Mouse (Mus musculus) gastrocnemius, adult 8-10 months (tissue): ENCODE data around the gene Sys1. TPM values are rescaled to one million over a fixed set of nuclear protein-coding genes. Genes with fewer than 3 reads are reported as not detected.

ENCODE experiments used
- DNase-seq, 2 experiments: peaks; one replicate each; pipeline ENCODE4 v3.0.0; 2022; ENCODE audit warnings: low spot score in 2 of 2
- total RNA-seq, 4 experiments: library from RNA; stranded (reverse); gene quantifications; 2 replicates each; pipeline ENCODE4 v1.2.4; 2022

The Sys1 gene
- total RNA-seq, 4 experiments from 2014 or later = 25.3 to 27.8 (median 26.6) TPM

GRCm38 (mm10) chr2:164453047-164453757 is 3.6 kb upstream of the Sys1 start:
- no peak for DNase-seq

DNA sequence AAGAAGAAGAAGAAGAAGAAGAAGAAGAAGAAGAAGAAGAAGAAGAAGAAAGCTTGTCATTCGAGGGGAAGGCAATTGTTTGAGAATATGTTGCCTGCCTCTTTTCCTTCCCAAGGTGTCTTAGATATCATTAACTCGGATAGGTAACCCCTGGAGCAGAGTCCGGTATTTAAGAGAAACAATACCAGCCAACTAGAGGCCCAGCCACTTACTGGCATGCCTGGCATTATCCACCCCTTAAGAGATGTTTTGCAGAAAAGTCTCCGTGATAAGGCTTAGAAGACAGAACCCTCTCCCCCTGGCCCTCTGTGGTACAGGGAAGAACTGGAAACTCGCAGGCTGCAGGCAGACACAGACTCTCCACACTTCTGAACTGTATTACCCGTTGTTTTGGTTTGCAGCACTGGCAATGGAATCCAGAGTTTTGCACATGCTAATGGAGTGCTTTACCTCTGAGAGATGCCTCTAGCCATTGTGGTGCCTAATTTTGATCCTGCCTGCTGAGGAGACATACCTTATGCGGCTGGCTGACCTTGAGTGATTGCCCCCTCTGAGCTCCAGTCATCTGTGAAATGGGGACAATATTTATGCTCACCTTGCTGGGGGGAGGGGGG is 2.8 kb upstream of the Sys1 start:
- DNase-seq = no peak

GRCm38 (mm10) chr2:164454846-164455245 is 1.9 kb upstream of the Sys1 start:
- peak; percentile 75 to 83 for DNase-seq

GRCm38 (mm10) chr2:164455421-164456190 is 1.2 kb upstream of the Sys1 start:
- DNase-seq = peak; percentile 59 to 78

DNA sequence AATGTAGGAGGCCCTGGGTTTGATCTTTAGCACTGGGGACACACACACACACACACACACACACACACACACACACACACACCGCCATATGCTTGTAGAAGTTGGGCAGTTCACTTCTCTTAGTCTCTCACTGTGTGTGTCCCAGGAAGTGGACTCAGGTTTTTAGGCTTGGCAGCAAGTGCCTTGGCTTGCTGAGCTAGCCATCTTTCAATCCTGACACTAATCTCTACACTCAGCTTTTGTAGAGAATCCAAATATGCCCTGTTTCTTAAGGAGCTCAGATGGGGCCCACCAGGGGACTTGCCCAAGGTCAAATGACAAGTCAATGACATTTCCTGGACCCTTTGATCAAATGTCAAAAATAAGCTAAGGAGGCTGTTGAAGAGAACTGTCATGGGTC is 351 bp upstream of the Sys1 start:
- no peak for DNase-seq

GRCm38 (mm10) chr2:164457942-164458341 is 1.2 kb downstream of the Sys1 start:
- no peak for DNase-seq

DNA sequence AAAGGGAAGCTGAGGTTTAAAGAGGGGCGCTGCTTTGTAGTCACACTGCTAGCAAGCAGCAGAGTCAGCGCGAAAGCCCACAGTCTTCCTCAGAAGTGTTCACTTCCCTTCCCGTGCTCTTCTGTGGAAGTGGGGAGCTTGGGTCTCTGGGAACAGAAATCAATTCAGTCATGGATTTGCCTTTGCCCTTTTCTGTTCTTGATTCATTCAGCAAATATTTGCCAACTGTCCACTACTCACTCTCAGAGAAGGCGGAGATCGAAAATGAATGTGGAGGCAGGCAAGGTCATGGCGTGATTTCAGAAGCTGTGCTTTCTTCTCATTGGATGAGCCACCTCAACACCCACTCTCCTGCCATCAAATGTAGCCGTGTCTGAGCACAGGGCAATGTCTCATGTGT is 1.8 kb downstream of the Sys1 start:
- DNase-seq = no peak

GRCm38 (mm10) chr2:164460745-164461551 is 4.2 kb downstream of the Sys1 start, which contains the start of gene Gm20458:
TSS of gene Gm20458 (plus strand) at chr2:164460967.
- DNase-seq = peak; percentile 87 to 95

DNA sequence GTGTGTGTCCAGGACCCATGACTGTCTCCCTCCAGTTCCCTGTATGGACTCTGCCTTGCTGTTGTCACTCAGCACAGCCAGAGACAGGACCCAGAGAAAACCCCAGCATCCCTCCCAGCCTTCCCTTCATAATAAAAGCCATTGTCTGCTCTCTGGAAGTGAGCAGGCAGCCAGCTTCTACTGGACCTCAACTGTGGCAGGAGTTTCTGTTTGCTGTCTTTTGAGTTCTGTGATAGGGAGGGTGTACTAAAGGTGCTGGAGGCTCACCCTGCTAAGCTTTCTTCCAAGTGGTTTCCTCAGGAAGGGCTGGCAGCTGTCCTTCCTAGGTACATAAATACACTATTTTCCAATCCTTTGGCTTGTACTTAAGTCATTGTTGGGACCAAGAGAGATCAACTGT is 8.4 kb downstream of the Sys1 start:
- DNase-seq = no peak

DNA sequence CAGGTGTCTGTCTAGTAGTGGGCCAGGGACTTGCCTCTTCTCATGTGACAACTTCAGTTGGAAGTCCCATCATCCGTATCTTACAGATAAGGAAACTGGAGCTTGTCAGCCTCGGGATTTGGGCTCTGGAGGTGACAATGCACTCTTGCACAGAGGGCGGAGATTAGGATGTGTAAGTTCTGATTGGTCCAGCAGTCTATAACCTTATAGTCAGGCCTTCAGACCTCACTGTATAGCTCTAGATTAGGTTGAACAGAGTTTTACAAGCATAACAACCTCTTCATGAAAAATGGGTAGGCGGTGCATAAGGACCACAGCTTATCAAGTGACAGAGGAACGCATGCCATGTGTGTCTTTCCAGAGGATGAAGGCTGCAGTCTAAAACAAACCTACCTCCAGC is 10.0 kb downstream of the Sys1 start:
- no peak for DNase-seq

DNA sequence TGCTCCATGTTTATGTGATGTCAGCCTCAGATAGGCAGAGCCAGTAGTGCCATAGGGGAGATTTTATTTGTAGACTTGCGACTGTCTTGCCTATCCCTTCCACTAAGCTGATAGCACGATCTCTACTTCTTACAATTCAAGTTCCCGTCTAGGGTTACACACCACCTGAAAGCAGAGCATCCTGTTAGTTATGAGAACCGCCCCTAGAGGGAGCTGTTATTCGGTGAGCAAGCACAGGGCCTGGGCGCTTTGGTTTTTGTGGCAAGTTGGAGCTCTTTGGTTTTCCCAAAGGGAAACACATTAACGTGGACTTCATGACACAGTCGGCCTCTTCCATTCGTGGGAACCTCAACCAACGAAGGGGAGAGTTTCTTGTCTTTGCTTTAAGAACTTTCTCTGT is 13.5 kb downstream of the Sys1 start:
- peak in 1 of 2 experiments; percentile 23 for DNase-seq

GRCm38 (mm10) chr2:164473624-164474023 is 16.9 kb downstream of the Sys1 start, which contains the start of gene Trp53tg5:
TSS of gene Trp53tg5 (minus strand) at chr2:164473724.
- DNase-seq = no peak

GRCm38 (mm10) chr2:164485681-164486257 is 29.0 kb downstream of the Sys1 start, which contains the start of gene Dbndd2:
TSS of gene Dbndd2 (plus strand) at chr2:164486106.
- peak; percentile 33 to 35 for DNase-seq

DNA sequence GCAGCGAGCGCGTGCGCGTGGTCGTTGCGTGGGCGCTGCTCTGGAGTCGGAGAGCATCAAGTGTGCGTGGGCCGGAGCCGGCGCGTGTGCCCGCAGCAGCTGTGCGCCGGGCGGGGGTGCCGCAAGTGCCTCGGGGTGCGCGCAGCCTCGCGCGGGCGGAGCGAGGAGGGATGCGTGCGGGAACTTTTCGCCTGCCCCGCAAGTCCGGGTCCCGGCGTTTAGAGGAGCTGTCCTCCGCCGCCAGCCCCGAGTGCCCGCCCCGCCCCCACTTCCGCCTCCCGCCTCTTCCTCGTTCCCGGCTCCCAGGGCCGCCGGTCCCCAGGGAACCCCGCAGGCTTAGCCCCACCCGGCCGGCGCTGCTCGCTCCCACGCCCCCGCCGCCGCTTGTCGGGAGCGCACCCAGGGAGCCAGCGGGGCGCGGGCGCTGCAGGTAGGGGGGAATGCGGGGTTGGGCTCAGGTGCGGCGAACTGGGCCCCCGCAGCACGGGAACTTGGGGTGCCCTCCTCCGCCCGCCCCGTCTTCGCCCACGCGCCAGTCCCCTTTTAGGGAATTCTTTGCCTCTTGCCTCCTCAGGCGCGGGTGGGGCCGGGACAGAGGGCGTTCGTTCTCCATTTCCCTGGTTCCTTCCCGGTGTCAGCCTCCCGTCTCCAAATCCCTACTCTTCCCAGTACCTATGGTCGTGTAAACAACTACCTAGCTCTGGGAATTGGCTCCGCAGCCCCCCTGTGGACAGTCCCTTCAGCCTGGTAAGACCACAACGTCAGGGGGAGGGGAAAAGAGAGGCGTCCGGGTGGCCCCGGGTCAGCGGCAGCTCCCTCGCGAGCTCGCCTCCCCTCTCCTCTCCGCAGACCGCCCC is 29.7 kb downstream of the Sys1 start:
- DNase-seq = peak; percentile 40 to 66

- DNase-seq = no peak
These were observed 30.4 kb downstream of the Sys1 start for GRCm38 (mm10) chr2:164487115-164487527.

GRCm38 (mm10) chr2:164487812-164488211 is 31.0 kb downstream of the Sys1 start:
- DNase-seq = no peak

GRCm38 (mm10) chr2:164494126-164494525 is 37.4 kb downstream of the Sys1 start:
- no peak for DNase-seq

DNA sequence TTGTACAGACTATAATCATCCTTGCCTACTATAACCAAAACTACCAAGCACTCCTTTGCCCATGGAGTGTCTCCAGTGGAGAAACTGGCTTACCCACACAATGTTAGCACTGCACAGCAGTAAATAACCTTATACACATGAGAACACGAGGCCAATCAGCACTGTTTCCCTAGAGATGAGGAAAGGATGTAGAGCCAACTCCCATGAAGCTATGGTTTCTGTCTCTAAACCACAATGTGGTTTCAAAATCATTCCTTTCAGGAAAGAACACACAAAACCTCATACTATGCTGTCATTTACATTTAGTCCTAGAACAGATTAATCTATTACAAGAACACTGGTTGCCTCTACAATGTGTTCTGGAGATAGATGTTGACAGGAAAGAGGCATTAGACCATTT is 39.6 kb downstream of the Sys1 start:
- no peak for DNase-seq

GRCm38 (mm10) chr2:164496847-164497690 is 40.3 kb downstream of the Sys1 start, which contains the start of gene Pigt:
TSS of gene Pigt (plus strand) at chr2:164497520.
- DNase-seq = peak; percentile 65 to 78
